Mouse (Mus musculus): Measurements from ENCODE around the gene Coro1c.

The Coro1c gene

DNA sequence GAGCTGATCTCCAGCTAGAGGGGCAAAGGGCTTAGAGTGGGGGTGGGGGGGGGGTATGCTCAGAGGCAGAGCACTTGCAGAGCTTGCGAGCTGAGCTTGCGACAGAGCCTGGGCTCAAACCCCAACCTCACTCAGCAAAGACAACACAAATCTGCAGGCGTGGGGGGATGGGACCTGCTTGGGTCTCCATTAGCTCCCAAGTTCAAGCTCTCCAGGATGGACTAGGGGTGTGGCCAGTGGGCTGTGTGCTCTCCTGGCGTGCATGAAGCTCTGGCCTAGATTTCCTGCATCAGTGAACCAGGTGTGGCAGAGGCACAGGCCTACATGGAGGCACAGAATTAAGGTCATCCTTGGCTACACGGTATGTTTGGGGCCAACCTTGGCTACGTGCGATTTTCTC, 80.1 kb downstream of the Coro1c start:
- no peak for DNase-seq (ENCODE audit: low spot score)

- no peak for DNase-seq (ENCODE audit: low spot score)
These were observed 80.6 kb downstream of the Coro1c start for GRCm38 (mm10) chr5:113827991-113828411.

- DNase-seq (ENCODE audit: low spot score): no peak
These were observed 81.9 kb downstream of the Coro1c start for GRCm38 (mm10) chr5:113826619-113827018.

GRCm38 (mm10) chr5:113825558-113825957, 83.0 kb downstream of the Coro1c start:
- DNase-seq (ENCODE audit: low spot score): no peak

DNA sequence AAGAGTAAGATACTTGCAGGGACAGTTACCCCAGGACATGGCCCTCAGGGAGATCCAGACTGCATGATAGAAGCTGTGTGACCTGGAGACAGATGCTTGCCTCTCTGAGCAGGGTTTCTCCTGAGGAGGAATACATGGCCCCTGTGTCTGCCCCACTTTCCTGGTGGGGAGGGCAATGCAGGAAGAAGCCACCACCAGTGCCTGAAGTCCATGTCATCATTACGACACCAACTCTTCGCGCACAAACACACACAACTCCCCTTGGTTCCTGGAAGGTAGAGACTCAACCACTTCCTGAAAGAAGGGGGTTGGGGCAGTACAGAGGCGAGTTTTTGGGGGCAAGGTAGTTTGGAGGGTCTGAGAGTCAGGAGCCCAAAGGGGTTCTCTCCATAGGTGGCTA, 84.3 kb downstream of the Coro1c start:
- no peak for DNase-seq (ENCODE audit: low spot score)

DNA sequence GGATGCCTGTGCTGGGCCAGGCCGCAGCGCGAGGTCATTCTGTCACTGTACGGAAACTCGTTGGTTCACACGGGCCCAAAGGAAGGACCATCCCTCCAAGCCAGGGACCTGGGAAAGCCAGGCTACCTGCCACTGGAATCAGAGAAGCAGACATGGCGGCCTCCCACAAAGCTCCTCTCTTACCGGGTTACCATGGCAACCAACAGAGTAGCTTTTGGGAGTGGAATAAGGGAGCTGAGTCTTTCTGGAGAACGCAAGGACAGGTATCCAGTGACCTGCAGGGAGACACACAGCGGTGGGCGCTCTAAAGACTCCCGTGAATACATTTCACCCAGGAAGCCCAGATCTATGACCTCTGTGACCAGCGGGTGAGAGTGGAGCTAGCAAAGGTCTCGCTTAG, 90.0 kb downstream of the Coro1c start:
- DNase-seq (ENCODE audit: low spot score): no peak

DNA sequence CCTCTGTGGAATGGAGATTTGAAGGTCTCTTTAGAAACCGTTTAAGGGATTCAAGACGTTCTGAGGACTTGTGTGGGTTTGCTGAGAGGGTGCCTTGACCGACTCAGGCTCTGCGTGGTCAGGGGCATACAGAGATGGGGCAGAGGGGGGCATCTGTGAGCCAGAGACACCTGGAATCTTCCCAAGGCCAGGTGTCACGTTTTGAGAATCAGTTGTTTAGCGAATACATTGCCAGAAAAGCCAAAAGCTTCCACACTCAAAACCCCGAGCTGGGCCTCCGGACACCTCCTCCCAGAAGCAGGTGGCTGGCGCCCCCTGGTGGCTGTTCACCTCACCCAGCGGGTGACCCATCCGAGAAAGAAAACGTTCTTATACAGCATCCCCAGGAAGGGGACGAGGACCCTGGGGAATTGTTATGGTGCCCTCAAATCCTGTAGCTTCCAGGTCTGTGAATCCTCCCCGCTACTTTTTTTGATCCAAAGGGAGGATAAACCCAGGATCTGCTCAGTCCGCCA, 92.9 kb downstream of the Coro1c start:
- peak; percentile 91 for DNase-seq (ENCODE audit: low spot score)

DNA sequence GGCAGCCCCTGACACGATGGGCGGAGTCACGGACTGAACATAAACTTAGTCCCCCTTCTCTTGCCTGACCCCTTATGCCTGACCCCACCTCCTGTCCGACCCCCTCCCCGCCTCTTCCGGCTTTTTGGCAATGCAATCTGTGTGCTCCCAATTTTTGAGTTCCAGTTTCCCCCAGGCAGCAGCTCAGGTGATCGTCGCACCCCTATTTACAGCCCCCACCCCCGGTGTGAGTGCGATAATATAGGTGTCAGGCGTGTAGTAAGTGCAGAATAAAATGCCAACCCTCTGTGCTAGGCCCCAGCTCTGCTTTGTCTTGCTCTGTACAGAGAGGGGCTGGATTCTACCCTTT, 93.5 kb downstream of the Coro1c start:
- DNase-seq (ENCODE audit: low spot score): no peak

DNA sequence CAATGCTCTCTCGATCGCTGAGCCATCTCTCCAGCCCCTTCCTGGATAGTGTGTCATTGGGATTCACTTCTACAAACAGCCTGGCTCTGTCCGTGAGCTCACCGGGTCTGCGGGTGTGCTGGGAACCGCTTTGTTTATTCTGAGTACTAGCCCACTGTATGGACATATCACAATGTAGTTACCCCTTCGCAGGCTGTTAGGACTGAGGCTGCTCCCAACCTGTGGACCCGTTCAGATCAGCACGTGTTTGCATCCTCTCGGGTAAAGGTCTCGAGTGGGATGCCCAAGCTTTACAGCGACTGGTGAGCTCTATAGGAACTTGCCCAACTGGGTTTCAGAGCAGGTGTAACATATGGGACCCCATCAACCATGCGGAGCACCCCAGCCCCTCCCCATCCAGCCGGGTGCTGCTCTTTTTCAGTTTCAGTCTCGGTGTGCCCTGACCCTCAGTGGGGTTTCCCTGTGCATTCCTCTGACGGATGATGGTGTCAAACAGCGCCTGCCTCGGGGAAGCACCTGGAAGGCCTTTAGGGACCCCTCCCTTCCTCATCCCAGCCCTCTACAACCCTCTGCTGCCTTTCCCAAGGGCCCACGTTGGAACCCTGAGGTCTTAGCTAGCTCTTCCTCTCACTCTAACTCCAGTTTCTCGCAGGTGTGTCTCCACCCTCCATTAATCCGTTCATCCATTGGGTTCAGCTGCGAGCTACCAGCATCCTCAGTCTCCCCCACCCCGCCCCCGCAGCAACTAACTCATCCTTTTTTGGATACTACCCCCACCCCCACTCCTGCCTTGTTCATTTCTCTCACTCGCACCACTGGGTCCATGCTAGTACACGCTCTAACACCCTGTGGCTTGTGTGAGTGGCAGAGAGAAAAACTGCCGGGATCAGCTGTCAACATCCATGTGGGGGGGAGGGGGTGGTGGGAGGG, 94.2 kb downstream of the Coro1c start:
- no peak for DNase-seq (ENCODE audit: low spot score)

- peak; percentile 32 for DNase-seq (ENCODE audit: low spot score)
These were observed 95.0 kb downstream of the Coro1c start for GRCm38 (mm10) chr5:113813608-113814007.

DNA sequence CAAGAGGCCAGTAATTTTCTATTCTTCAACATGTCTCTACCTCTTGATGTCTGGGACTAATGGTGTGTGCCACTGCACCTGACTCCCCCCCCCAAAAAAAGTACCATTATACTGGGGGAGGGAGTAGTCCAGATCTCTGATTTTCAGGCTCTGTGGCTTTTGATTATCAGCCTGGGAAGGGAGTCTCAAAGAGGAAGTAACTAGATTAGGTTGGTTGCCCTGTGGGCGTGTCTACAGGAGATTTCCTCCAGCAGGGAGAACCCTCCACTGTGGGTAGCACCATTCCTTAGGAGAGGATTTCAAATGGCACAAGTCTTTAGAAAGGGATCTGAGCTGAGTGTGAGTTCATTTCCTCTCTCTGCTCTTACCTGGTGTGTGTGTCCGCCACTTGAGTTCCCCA, 95.9 kb downstream of the Coro1c start:
- no peak for DNase-seq (ENCODE audit: low spot score)

DNA sequence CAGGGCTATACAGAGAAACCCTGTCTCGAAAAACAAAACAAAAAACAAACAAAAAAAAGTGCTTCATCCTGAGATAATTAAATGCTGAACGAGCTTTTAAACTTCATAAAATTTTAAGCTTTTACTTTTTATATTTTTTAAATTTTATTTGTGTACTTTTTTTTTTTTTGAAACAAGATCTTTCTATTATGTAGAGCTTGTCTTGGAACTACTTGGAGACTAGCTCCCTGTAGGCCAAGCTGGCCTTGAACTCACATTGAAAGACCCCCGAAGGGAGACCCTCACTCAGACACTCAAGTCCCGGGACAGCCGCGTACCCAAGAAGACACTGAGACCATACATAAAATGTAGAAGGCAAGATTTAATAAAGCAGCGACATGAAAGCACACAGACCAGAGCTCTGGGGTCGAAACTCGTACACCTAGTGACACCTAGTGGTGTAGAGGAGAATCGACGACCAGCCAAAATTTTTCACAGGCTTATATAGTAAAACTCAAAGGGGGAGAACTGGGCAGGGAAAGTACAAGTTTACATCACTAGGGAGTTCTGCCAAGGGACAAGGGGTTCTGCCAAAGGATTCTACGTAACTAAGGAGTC, 96.6 kb downstream of the Coro1c start:
- peak; percentile 49 for DNase-seq (ENCODE audit: low spot score)

DNA sequence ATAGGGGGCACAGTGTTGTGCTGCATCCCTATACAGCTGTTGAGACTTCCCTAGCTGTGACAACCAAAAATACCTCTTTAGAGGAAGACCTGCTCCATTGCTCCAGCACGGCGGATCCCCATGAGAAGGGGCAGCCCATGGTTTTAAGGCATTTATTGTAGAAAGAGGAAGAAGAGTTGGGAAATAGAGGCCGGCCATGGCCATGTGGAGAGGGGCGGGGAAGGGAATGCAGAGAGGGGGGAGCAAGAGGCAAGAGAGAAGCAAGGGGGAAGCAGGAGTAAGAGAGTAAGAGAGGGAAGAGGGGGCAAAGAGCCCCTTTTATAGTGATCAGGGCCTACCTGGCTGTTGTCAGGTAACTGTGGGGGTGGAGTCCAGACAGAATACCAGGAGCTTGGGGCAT, 98.4 kb downstream of the Coro1c start:
- no peak for DNase-seq (ENCODE audit: low spot score)

DNA sequence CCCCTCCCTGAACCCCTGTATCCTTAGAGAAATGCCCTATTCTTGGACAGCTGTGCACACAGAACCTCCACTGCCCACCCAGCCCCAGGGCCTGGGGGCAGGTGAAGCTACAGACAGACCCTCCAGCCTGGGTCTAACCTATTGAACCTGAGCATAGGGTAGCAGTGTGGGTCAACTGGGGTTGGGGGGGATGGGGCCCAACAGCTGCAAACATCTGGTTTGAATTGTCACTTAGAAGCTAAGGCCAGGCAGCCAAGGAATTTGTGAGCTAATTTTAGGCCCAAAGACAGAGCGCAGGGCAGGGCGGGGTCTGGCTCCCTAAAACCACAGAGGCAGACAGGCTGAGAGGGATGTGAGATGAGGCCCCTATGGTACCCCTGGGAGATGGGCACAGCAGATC, 100.4 kb downstream of the Coro1c start:
- no peak for DNase-seq (ENCODE audit: low spot score)

DNA sequence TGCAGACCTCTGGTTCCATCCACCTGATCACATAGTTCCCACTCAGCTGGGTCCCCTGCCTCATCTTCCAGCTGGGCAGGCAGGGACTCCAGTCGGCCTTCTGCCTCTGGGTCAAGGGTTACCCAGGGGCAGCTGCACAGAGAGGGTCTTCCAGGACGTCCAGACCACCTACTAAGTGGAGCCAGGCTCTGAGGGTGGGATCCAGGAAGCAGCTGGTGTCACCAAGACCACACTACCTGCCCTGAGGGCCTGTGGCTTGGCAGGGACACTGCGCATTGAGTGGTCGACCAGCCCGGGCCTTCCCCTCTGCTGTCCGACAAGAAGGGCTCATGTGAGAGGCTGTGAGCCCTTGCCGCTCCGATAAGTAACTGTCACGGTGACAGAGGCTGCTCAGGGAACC, 100.8 kb downstream of the Coro1c start:
- DNase-seq (ENCODE audit: low spot score): no peak

GRCm38 (mm10) chr5:113806414-113806813, 102.1 kb downstream of the Coro1c start:
- DNase-seq (ENCODE audit: low spot score): no peak

DNA sequence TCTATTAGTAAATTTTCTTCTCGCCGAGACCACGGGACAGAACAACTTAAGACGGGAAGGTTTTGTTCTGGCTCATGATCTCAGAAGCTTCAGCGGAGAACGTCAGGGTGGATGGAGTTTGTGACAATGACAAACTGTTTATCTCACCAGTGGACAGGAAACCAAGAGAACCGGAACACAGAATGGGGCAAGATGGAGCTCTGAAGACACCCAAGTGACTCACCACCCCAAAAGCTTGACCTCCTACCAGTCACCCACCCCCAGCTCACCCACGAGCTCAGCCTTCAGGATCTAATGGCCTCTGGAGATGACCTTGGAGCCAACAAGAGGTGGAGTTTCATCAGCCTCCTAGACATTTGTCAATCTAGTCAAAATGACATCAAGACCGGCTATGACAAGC, 103.3 kb downstream of the Coro1c start:
- no peak for DNase-seq (ENCODE audit: low spot score)

- no peak for DNase-seq (ENCODE audit: low spot score)
These were observed 104.1 kb downstream of the Coro1c start for GRCm38 (mm10) chr5:113804395-113804966.

DNA sequence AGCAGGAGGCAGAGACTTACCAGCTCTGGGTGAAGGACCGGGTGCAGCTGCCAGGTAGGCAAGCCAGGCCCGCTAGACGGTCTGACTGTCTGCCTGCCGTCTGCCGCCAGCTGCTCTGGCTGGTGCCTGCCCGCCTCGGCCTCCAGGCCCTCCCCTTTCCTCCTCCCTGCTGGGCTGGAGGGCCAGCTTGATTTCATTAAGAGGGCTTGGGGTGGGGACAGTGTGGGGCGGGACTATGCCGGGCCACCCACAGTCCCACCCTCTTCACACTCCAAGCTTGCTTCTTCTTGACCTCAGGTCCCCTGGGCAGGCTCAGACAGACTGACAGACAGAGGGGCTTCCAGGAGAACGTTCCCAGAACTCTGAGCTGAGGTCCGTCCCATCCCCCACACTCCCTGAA, 108.3 kb downstream of the Coro1c start, which contains the start of gene Tmem119:
Gene Tmem119, minus strand, starts transcription at position 237 of the 400 bp plus-strand sequence.
- DNase-seq (ENCODE audit: low spot score): peak; percentile 72

- no peak for DNase-seq (ENCODE audit: low spot score)
These were observed 108.9 kb downstream of the Coro1c start for GRCm38 (mm10) chr5:113799691-113800090.

GRCm38 (mm10) chr5:113798525-113798924, 110.0 kb downstream of the Coro1c start:
- no peak for DNase-seq (ENCODE audit: low spot score)

DNA sequence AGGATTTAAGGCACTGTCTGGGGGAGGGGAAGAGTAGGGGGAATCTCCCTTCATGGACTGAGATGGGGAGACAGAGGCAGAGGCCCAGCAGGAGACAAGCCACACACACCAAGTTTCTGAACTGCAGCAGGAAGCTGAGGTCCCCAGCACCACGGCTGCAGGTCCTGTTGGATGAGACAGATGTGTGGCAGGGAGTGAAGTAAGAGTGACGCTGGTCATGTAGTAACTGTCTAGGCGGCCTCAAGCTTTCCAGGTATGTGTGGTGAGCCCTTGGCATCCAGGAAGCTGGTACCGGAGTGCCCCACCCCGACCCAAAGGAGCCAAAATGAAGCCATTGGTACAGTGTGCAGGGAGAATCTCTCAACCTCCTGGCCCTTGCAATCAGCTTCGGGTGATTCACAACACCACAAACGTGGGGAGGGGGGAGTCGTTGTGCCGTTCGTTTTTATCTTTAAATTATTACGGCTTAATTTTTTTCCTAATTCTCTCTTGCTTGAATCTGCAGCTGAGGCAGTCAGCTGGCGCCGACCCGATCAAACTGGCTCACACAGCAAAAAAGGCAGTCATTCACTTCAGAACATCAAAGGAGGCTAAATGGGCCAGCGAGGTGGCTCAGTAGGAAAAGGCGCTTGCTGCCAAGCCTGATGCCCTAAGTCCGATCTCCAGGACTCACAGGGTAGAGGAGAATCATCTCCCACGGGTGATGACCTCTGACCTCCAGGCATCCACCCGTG, 111.2 kb downstream of the Coro1c start:
- no peak for DNase-seq (ENCODE audit: low spot score)
